Mouse (Mus musculus) E14TG2a.4 (cell line): ENCODE data around the gene Ints6l.

Experiments used
- CTCF ChIP-seq: conservative IDR thresholded peaks from 2 replicates; pipeline ENCODE4 v1.5.1; 2014; ENCODE audit warnings: low read length
- NANOG ChIP-seq: IDR thresholded peaks from 2 replicates; pipeline ENCODE4 v1.6.1; 2014; ENCODE audit warnings: borderline replicate concordance, low read length, mixed read lengths
- POU5F1 ChIP-seq: IDR thresholded peaks from 2 replicates; pipeline ENCODE4 v1.6.1; 2014; ENCODE audit warnings: low read length, borderline replicate concordance

DNA sequence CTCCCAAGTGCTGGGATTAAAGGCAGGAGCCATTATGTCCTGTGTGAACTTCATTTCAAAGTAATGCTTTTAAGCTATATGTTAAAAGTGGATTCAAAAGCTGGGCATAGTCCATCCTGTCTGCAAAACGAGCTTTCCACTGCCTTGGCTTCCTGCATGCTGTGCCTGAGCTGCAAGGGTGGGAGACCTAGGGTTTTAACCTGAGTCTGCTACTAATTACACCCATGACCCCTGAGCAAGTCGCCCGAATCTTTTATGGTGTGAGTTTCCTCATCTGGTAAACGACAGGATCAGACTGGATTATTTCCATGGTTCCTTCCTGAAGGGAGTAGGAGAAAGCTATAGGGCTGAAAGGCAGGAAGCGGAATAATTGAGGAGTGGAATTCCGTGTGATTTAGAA is 13.8 kb downstream of the Ints6l start:
- TF ChIP-seq CTCF (no peak), POU5F1 (no peak), NANOG (no peak)
